Mouse (Mus musculus): ENCODE results near the gene Als2cl. TPM values are rescaled to one million over a fixed set of nuclear protein-coding genes. Genes with fewer than 3 reads are reported as not detected.

Als2cl gene
- polyA plus RNA-seq (2012; ENCODE audit: insufficient read depth, low replicate concordance): 2.1 and 6.7 TPM in 2 replicates

- Histone ChIP-seq H3K27me3 (replicated peaks) (peaks cover 43% of the 10 kb centered on the region), H3K4me3 (replicated peaks) (peak within 1 kb of the TSS; percentile 94)
These were observed at the start of gene Als2cl for GRCm38 (mm10) chr9:110879191-110879920. Gene Als2cl, plus strand, starts transcription at chr9:110879870.

GRCm38 (mm10) chr9:110833021-110833420 is 46.6 kb upstream of the Als2cl start:
- Histone ChIP-seq H3K4me3 (replicated peaks) (no peak overlapping the region), H3K9me3 (no peaks in the 10 kb centered on the region), H3K36me3 (replicated peaks; ENCODE audit: low read length) (no peaks in the 10 kb centered on the region), H3K4me1 (no peaks in the 10 kb centered on the region; the same call in 1 of the 2 replicates), H3K27me3 (replicated peaks) (peaks cover 57% of the 10 kb centered on the region)
- TF ChIP-seq GATA1 (IDR thresholded peaks at IDR 0.05; ENCODE audit: borderline replicate concordance, low read length) (no peak), FLI1 (IDR thresholded peaks at IDR 0.05; ENCODE audit: low read length) (no peak)

More at GRCm38 (mm10) chr9:110879191-110879920, at the start of gene Als2cl:
- H3K4me1 ChIP-seq: peaks cover 82% of the 10 kb centered on the region
- peaks cover 24% of the 10 kb centered on the region for H3K36me3 ChIP-seq (replicated peaks; ENCODE audit: low read length)
- H3K9me3 ChIP-seq: no peaks in the 10 kb centered on the region
- TF ChIP-seq GATA1 (IDR thresholded peaks at IDR 0.05; ENCODE audit: borderline replicate concordance, low read length) (no peak), FLI1 (IDR thresholded peaks at IDR 0.05; ENCODE audit: low read length) (no peak)

GRCm38 (mm10) chr9:110834411-110834810 is 45.3 kb upstream of the Als2cl start, which contains the start of gene Prss45:
Gene Prss45, plus strand, starts transcription at chr9:110834588.
- no peaks in the 10 kb centered on the region; the same call in 1 of the 2 replicates for H3K4me1 ChIP-seq
- peaks cover 55% of the 10 kb centered on the region for H3K27me3 ChIP-seq (replicated peaks)
- TF ChIP-seq FLI1 (IDR thresholded peaks at IDR 0.05; ENCODE audit: low read length): no peak
- TF ChIP-seq GATA1 (IDR thresholded peaks at IDR 0.05; ENCODE audit: borderline replicate concordance, low read length): no peak
- H3K4me3 ChIP-seq (replicated peaks): peak within 1 kb of the TSS; percentile 51
- no peaks in the 10 kb centered on the region for H3K9me3 ChIP-seq
- no peaks in the 10 kb centered on the region for H3K36me3 ChIP-seq (replicated peaks; ENCODE audit: low read length)

GRCm38 (mm10) chr9:110834961-110835360 is 44.7 kb upstream of the Als2cl start:
- peaks cover under 1% of the 10 kb centered on the region; the same call in 1 of the 2 replicates for H3K4me1 ChIP-seq
- H3K9me3 ChIP-seq: no peaks in the 10 kb centered on the region
- no peak overlapping the region for H3K4me3 ChIP-seq (replicated peaks)
- no peaks in the 10 kb centered on the region for H3K36me3 ChIP-seq (replicated peaks; ENCODE audit: low read length)
- no peak for TF ChIP-seq GATA1 (IDR thresholded peaks at IDR 0.05; ENCODE audit: borderline replicate concordance, low read length)
- TF ChIP-seq FLI1 (IDR thresholded peaks at IDR 0.05; ENCODE audit: low read length): no peak
- H3K27me3 ChIP-seq (replicated peaks): peaks cover 51% of the 10 kb centered on the region

GRCm38 (mm10) chr9:110836112-110836511 is 43.6 kb upstream of the Als2cl start:
- Histone ChIP-seq H3K36me3 (replicated peaks; ENCODE audit: low read length) (no peaks in the 10 kb centered on the region), H3K9me3 (no peaks in the 10 kb centered on the region), H3K27me3 (replicated peaks) (peaks cover 45% of the 10 kb centered on the region), H3K4me1 (peaks cover 7% of the 10 kb centered on the region), H3K4me3 (replicated peaks) (no peak overlapping the region)
- no peak for TF ChIP-seq GATA1 (IDR thresholded peaks at IDR 0.05; ENCODE audit: borderline replicate concordance, low read length)
- TF ChIP-seq FLI1 (IDR thresholded peaks at IDR 0.05; ENCODE audit: low read length): no peak

- H3K36me3 ChIP-seq (replicated peaks; ENCODE audit: low read length): no peaks in the 10 kb centered on the region
- H3K27me3 ChIP-seq (replicated peaks): peaks cover 40% of the 10 kb centered on the region
- H3K4me3 ChIP-seq (replicated peaks): no peak overlapping the region
- peaks cover 8% of the 10 kb centered on the region for H3K9me3 ChIP-seq
- no peak for TF ChIP-seq GATA1 (IDR thresholded peaks at IDR 0.05; ENCODE audit: borderline replicate concordance, low read length)
- TF ChIP-seq FLI1 (IDR thresholded peaks at IDR 0.05; ENCODE audit: low read length): no peak
- peaks cover 15% of the 10 kb centered on the region for H3K4me1 ChIP-seq
These were observed 38.8 kb upstream of the Als2cl start for GRCm38 (mm10) chr9:110840905-110841304.

GRCm38 (mm10) chr9:110841438-110841837 is 38.2 kb upstream of the Als2cl start:
- Histone ChIP-seq H3K9me3 (peaks cover 13% of the 10 kb centered on the region), H3K36me3 (replicated peaks; ENCODE audit: low read length) (no peaks in the 10 kb centered on the region), H3K4me3 (replicated peaks) (no peak overlapping the region), H3K27me3 (replicated peaks) (peaks cover 38% of the 10 kb centered on the region), H3K4me1 (peaks cover 15% of the 10 kb centered on the region)
- no peak for TF ChIP-seq FLI1 (IDR thresholded peaks at IDR 0.05; ENCODE audit: low read length)
- no peak for TF ChIP-seq GATA1 (IDR thresholded peaks at IDR 0.05; ENCODE audit: borderline replicate concordance, low read length)

GRCm38 (mm10) chr9:110844206-110844605 is 35.5 kb upstream of the Als2cl start, which contains the start of gene Prss46:
Gene Prss46, plus strand, starts transcription at chr9:110844506.
- Histone ChIP-seq H3K4me3 (replicated peaks) (no peak within 1 kb of the TSS), H3K36me3 (replicated peaks; ENCODE audit: low read length) (no peaks in the 10 kb centered on the region), H3K27me3 (replicated peaks) (peaks cover 35% of the 10 kb centered on the region), H3K9me3 (peaks cover 20% of the 10 kb centered on the region), H3K4me1 (peaks cover 15% of the 10 kb centered on the region)
- TF ChIP-seq FLI1 (IDR thresholded peaks at IDR 0.05; ENCODE audit: low read length) (no peak), GATA1 (IDR thresholded peaks at IDR 0.05; ENCODE audit: borderline replicate concordance, low read length) (no peak)

- peak overlapping the region; percentile 62 for H3K4me3 ChIP-seq (replicated peaks)
- H3K9me3 ChIP-seq: peaks cover 20% of the 10 kb centered on the region
- TF ChIP-seq FLI1 (IDR thresholded peaks at IDR 0.05; ENCODE audit: low read length): no peak
- no peak for TF ChIP-seq GATA1 (IDR thresholded peaks at IDR 0.05; ENCODE audit: borderline replicate concordance, low read length)
- H3K27me3 ChIP-seq (replicated peaks): peaks cover 37% of the 10 kb centered on the region
- no peaks in the 10 kb centered on the region for H3K36me3 ChIP-seq (replicated peaks; ENCODE audit: low read length)
- no peaks in the 10 kb centered on the region; the same call in 1 of the 2 replicates for H3K4me1 ChIP-seq
These were observed 30.5 kb upstream of the Als2cl start for GRCm38 (mm10) chr9:110849162-110849561.

- no peaks in the 10 kb centered on the region; the same call in 1 of the 2 replicates for H3K9me3 ChIP-seq
- no peaks in the 10 kb centered on the region for H3K36me3 ChIP-seq (replicated peaks; ENCODE audit: low read length)
- TF ChIP-seq GATA1 (IDR thresholded peaks at IDR 0.05; ENCODE audit: borderline replicate concordance, low read length): no peak
- TF ChIP-seq FLI1 (IDR thresholded peaks at IDR 0.05; ENCODE audit: low read length): no peak
- H3K4me3 ChIP-seq (replicated peaks): no peak overlapping the region
- H3K27me3 ChIP-seq (replicated peaks): peaks cover 55% of the 10 kb centered on the region
- peaks cover 8% of the 10 kb centered on the region for H3K4me1 ChIP-seq
These were observed 23.8 kb upstream of the Als2cl start for GRCm38 (mm10) chr9:110855903-110856302.

Measured in megakaryocyte, embryonic 14.5 days (primary cell).